Mouse (Mus musculus) forebrain, embryonic 12.5 days (tissue): ENCODE data around the gene Gm40193. TPM values are rescaled to one million over a fixed set of nuclear protein-coding genes. Genes with fewer than 3 reads are reported as not detected.
"Not testable (repeated sequence)": the region's sequence is repeated elsewhere in the genome, so short reads cannot be mapped to it uniquely, and the experiment has no call there.

Experiments used
- ATAC-seq: fragments of 200-750 bp; cut with Nextera tagmentation; 2 replicates; pipeline ENCODE4 v1.8.0; 2017; ENCODE audit warnings: moderate TSS enrichment; ENCODE audit not compliant: low FRiP score
- H3K27ac ChIP-seq: fragments of 300-500 bp; sonication (generic); 2 replicates; pipeline ENCODE4 v1.5.1; 2016; ENCODE audit warnings: mild to moderate bottlenecking
- H3K27me3 ChIP-seq: fragments of 300-500 bp; sonication (generic); 2 replicates; pipeline ENCODE4 v1.6.1; 2016; ENCODE audit warnings: mild to moderate bottlenecking
- H3K36me3 ChIP-seq: fragments of 300-500 bp; sonication (generic); replicated peaks from 2 replicates; pipeline ENCODE4 v1.6.1; 2016; ENCODE audit warnings: mild to moderate bottlenecking
- H3K4me1 ChIP-seq: fragments of 300-500 bp; sonication (generic); 2 replicates; pipeline ENCODE4 v1.6.1; 2016
- H3K4me2 ChIP-seq: fragments of 300-500 bp; sonication (generic); 2 replicates; pipeline ENCODE4 v1.6.1; 2016; ENCODE audit warnings: mild to moderate bottlenecking, moderate library complexity
- H3K4me3 ChIP-seq: fragments of 300-500 bp; sonication (generic); replicated peaks from 2 replicates; pipeline ENCODE4 v1.5.1; 2016; ENCODE audit warnings: mild to moderate bottlenecking
- H3K9ac ChIP-seq: fragments of 300-500 bp; sonication (generic); 2 replicates; pipeline ENCODE4 v1.6.1; 2016; ENCODE audit warnings: mild to moderate bottlenecking
- H3K9me3 ChIP-seq: fragments of 300-500 bp; sonication (generic); 2 replicates; pipeline ENCODE4 v1.6.1; 2016
- WGBS: fragments of 180-500 bp; shearing (Covaris S2); methylation state at CpG from one replicate; pipeline ENCODE4 v1.1.7; 2016; 5-methylcytosine and 5-hydroxymethylcytosine counted together
- polyA plus RNA-seq: library from polyadenylated mRNA; unstranded; fragments of >200 nt; fragmentation: Nextera tagmentation; extraction: Ambion mirVana; gene quantifications from 2 replicates; pipeline ENCODE4 v1.2.1, GENCODE M21; 2016

The Gm40193 gene
- polyA plus RNA-seq, 1 experiment from 2014 or later = not detected

DNA sequence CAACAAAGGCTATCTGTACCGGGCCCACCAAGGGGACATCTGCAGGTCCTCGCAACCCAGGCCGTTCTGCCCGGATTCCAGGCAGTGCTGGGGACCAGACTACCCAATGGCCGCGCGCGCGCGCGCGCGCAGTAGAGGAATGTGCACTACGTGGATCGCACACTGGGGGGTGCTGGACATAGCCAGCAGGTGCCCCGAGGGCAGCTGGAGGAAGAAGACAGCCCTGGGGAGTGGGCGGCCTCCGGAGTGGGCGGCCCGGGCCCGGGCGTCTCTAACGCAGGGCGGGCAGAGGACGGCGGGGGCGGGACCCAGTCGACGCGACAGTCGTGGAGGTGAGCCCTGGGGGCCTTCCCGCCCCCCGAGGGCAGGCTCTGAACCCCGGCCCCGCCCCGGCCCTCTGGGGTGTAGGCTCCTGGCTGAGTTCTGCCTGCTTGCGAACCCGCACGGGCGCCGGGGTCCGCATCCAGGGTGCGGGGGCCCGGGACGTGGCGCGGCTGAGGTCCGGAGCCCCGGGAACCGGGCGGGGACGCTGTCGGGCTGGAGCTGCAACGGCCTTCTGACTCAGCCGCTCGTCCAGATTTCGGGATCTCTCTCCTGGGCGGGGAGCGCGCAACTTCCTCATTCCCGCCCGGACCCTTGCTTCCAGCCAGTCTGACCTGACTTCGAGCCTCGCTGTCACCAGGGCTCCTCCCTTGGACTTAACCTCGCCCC lies 7.3 kb upstream of the Gm40193 start, which contains the start of gene Pld2:
Gene Pld2 (plus strand): TSS at position 188 of the 711 bp plus-strand sequence.
- peak within 1 kb of the TSS; percentile 59 for H3K9ac ChIP-seq
- H3K4me1 ChIP-seq = peaks cover 12% of the 10 kb centered on the region
- H3K9me3 ChIP-seq = no peaks in the 10 kb centered on the region
- ATAC-seq = peak; percentile 74
- no peaks in the 10 kb centered on the region for H3K36me3 ChIP-seq
- WGBS = under 1% methylated on average over 55 of the region's 65 CpGs
- H3K4me2 ChIP-seq = peak within 1 kb of the TSS; percentile 92
- peaks cover 26% of the 10 kb centered on the region for H3K27me3 ChIP-seq
- peak within 1 kb of the TSS; percentile 56 for H3K4me3 ChIP-seq
- H3K27ac ChIP-seq = no peak within 1 kb of the TSS

DNA sequence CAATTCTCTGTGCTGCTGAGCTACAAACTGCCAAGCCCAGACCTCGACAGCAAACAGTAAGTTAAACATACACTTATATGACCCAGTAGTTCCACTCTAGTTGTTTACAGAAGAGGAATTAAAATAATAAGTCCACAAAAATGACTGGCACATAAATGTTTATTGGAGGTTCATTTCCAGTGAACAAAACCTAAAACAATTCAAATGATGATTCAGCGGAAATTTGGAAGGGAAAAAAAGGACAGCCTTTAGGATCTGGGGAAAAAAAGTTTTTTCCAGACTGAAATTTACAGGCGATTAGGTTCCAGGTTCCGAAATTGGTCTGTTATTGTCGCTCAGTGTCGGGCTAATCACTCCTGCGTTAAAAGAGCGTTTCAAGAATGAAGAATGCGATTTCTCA lies 6.7 kb upstream of the Gm40193 start:
- Histone ChIP-seq H3K4me3 (peak overlapping the region; percentile 56), H3K27ac (no peak overlapping the region), H3K9me3 (no peaks in the 10 kb centered on the region), H3K4me1 (peaks cover 12% of the 10 kb centered on the region), H3K36me3 (no peaks in the 10 kb centered on the region), H3K27me3 (peaks cover 26% of the 10 kb centered on the region), H3K4me2 (peak overlapping the region; percentile 92), H3K9ac (peak overlapping the region; percentile 59; the same call in 1 of the 2 replicates)
- 16% methylated on average over 9 of the region's 9 CpGs for WGBS
- no peak for ATAC-seq

- not testable (repeated sequence) for H3K4me2 ChIP-seq, H3K4me1 ChIP-seq, H3K9me3 ChIP-seq, ATAC-seq, H3K27me3 ChIP-seq, H3K27ac ChIP-seq, H3K4me3 ChIP-seq, H3K9ac ChIP-seq
- WGBS = 86% methylated on average over 2 of the region's 2 CpGs
- H3K36me3 ChIP-seq = peaks cover 35% of the 10 kb centered on the region
These were observed 1.7 kb downstream of the Gm40193 start for GRCm38 (mm10) chr11:70531065-70531464.

DNA sequence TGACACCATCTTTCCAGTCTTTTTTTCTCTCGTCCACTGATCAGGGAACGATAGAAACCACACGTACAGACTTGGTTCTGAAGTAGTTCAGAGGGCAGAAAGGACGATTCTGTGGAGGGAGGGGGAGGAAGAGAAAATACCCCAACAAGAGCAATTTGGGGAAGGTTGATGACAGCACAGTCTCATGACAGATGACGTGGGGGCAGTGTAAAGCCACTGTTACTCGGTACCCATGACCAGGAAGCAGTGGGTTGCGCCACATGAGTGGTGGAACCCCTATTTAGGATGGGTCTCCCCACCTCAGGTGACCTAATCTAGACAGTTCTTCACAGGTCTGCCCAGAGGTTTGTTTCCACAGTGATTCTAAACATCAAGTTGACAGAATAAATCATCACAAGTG lies 4.1 kb downstream of the Gm40193 start:
- no peak for ATAC-seq
- no peak overlapping the region for H3K4me3 ChIP-seq

GRCm38 (mm10) chr11:70526211-70526610 lies 6.5 kb downstream of the Gm40193 start:
- H3K4me3 ChIP-seq = peak overlapping the region; percentile 72
- peaks cover 35% of the 10 kb centered on the region for H3K36me3 ChIP-seq
- H3K9ac ChIP-seq = peak overlapping the region; percentile 81
- peak overlapping the region; percentile 84 for H3K4me2 ChIP-seq
- ATAC-seq = no peak
- 90% methylated on average over 12 of the region's 12 CpGs for WGBS
- peaks cover 11% of the 10 kb centered on the region for H3K4me1 ChIP-seq
- H3K27me3 ChIP-seq = no peaks in the 10 kb centered on the region
- no peak overlapping the region for H3K27ac ChIP-seq
- no peaks in the 10 kb centered on the region for H3K9me3 ChIP-seq

More for the DNA sequence above, 4.1 kb downstream of the Gm40193 start:
- 90% methylated on average over 7 of the region's 7 CpGs for WGBS
- H3K9ac ChIP-seq = no peak overlapping the region
- no peak overlapping the region for H3K4me2 ChIP-seq
- H3K27ac ChIP-seq = no peak overlapping the region
- peaks cover 11% of the 10 kb centered on the region for H3K4me1 ChIP-seq
- H3K36me3 ChIP-seq = peaks cover 35% of the 10 kb centered on the region
- H3K27me3 ChIP-seq = no peaks in the 10 kb centered on the region; the same call in 1 of the 2 replicates
- H3K9me3 ChIP-seq = no peaks in the 10 kb centered on the region

GRCm38 (mm10) chr11:70525726-70526125 lies 7.0 kb downstream of the Gm40193 start:
- H3K27ac ChIP-seq = no peak overlapping the region
- peak; percentile 52; the same call in 1 of the 2 replicates for ATAC-seq
- H3K4me2 ChIP-seq = peak overlapping the region; percentile 84
- no peaks in the 10 kb centered on the region for H3K9me3 ChIP-seq
- peak overlapping the region; percentile 72 for H3K4me3 ChIP-seq
- no peaks in the 10 kb centered on the region for H3K27me3 ChIP-seq
- WGBS = 2% methylated on average over 12 of the region's 12 CpGs
- peaks cover 11% of the 10 kb centered on the region for H3K4me1 ChIP-seq
- H3K36me3 ChIP-seq = peaks cover 35% of the 10 kb centered on the region
- H3K9ac ChIP-seq = peak overlapping the region; percentile 81

DNA sequence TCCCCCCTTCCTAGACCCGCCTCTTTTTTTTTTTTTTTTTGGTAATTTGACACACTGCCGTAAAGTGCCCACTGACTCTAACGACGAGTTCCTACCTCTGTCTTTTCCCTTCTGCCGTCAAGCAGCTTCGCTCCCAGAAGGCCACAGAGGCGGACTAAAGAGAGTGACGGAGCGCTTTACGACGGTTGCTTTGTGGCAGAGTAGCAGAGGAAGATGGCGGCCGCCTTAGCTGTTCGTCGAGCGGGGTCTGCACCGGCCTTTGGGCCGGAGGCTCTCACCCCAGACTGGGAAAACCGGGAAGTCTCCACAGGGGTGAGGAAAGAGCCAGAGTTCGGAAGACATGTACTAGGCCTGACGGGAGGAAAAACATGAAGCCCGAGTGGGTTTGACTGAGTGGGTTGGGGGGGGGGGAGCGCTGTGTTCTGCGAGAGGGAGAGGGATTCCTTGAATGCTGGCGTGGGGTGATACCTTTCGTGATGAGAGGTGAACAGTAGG lies 7.5 kb downstream of the Gm40193 start, which contains the start of gene Psmb6:
Gene Psmb6 (plus strand): TSS at position 184 of the 495 bp plus-strand sequence.
- Histone ChIP-seq H3K4me3 (peak within 1 kb of the TSS; percentile 72), H3K36me3 (peaks cover 35% of the 10 kb centered on the region), H3K4me1 (peaks cover 15% of the 10 kb centered on the region), H3K27me3 (no peaks in the 10 kb centered on the region), H3K4me2 (peak within 1 kb of the TSS; percentile 84), H3K9me3 (no peaks in the 10 kb centered on the region), H3K9ac (peak within 1 kb of the TSS; percentile 81), H3K27ac (no peak within 1 kb of the TSS)
- peak; percentile 93 for ATAC-seq
- under 1% methylated on average over 26 of the region's 26 CpGs for WGBS

DNA sequence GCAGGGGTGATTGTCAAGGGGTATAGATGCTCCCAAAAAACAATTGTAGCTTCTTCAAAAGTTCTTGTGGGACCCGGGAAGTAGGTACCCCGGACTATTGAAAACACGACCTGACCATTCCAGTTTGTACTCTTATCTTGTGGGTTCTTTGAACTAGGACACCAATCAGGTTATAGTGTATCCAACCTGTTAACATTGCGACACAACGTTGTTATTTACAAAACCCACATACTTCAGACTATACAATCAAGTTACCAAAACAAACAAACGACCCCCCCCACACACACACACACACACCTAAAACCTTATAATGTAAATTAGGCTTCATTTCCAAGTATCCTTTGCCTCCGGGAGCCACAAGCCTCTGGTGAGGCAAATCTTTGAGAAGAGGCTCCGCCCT lies 8.0 kb downstream of the Gm40193 start:
- Histone ChIP-seq H3K4me2 (peak overlapping the region; percentile 53), H3K9ac (0 out of 2 replicates have a peak overlapping the region, but pooled peaks have one; percentile 33), H3K4me1 (peaks cover 19% of the 10 kb centered on the region), H3K36me3 (peaks cover 35% of the 10 kb centered on the region), H3K9me3 (no peaks in the 10 kb centered on the region), H3K27me3 (peaks cover 3% of the 10 kb centered on the region), H3K27ac (no peak overlapping the region), H3K4me3 (peak overlapping the region; percentile 72)
- ATAC-seq = no peak; the same call in 1 of the 2 replicates
- WGBS = 9% methylated on average over 8 of the region's 8 CpGs

DNA sequence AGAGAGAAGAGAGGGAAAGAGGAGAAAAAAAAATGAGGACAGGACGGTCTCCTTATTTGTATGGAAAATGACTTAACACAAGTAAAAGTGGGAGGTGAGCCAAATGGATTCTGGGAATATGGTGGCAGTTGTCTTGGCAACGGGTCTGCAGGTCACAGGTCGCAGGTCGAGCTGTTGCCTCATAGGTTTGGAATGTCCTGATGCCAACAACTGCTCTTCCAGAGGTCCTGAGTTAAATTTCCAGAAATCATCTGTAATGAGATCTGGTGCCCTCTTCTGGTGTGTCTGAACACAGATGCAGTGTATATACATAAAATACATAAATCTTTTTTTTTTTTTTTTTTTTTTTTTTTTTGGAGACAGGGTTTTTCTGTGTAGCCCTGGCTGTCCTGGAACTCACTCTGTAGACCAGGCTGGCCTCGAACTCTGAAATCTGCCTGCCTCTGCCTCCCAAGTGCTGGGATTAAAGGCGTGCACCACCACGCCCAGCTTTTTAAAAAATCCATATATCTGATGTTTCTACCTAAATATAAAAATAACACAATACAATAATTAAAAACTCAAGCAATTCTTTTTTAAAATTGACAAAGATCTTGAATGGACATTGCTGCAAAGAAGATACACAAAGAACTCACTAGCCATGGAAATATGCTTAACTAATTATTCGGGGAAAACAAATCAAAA lies 9.3 kb downstream of the Gm40193 start:
- peaks cover 14% of the 10 kb centered on the region for H3K27me3 ChIP-seq
- H3K4me2 ChIP-seq, H3K27ac ChIP-seq, H3K4me3 ChIP-seq, H3K9me3 ChIP-seq, H3K9ac ChIP-seq, ATAC-seq: not testable (repeated sequence)
- H3K4me1 ChIP-seq = peaks cover 20% of the 10 kb centered on the region
- peaks cover 23% of the 10 kb centered on the region for H3K36me3 ChIP-seq
- WGBS = 88% methylated on average over 8 of the region's 8 CpGs

DNA sequence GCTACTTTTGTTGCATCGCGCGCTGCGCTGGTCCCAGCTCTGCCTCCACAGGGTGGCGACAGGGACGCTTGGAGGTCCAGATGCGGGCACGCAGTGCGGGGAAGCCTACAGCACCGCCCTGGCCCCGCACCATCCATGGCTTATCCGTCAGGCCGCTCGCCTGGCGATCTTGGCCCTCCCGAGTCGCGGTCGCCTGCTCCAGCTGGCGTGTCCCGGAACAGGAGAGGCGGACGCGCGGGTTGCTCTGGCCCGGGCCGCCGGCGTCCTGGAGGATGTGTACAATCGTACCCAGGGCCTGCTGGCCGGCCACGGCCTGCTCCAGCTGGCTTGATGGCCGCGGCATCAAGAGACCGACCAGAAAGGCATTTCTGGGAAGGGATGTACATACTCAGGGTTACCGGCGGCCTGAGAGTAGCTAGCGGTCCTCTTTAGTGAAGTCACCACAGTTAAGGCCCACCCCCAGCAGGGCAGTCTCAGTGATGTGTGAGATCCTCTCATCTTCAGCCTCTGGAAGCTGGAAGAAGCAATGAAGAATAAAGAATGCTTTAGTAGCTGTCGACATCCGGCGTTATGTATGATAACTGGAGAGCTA lies 12.5 kb downstream of the Gm40193 start:
- Histone ChIP-seq H3K36me3 (no peaks in the 10 kb centered on the region), H3K4me2 (peak overlapping the region; percentile 43), H3K4me1 (peaks cover 9% of the 10 kb centered on the region), H3K27me3 (peaks cover 14% of the 10 kb centered on the region), H3K9ac (peak overlapping the region; percentile 48), H3K27ac (no peak overlapping the region), H3K4me3 (peak overlapping the region; percentile 18), H3K9me3 (no peaks in the 10 kb centered on the region)
- ATAC-seq = no peak; the same call in 1 of the 2 replicates
- WGBS = 16% methylated on average over 41 of the region's 41 CpGs

DNA sequence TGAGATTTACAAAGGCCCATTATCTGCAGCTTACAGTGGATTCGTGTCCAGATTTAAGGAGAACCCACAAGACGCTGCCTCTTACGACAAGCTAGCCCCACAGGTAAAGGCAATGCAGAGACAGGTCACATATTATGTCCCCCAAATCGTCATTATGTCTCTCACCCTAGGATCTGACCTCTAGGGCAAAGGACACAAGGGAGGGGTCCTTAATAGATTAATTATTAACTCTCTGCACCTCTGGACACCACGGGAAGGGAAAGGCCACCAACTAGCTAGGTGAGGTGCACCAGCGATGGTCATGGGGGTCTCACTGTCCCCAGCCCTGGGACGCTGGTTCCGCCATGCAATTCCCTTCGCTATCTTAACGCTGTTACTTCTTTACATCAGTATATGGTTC lies 13.8 kb downstream of the Gm40193 start, which contains the start of gene Gltpd2:
Gene Gltpd2 (plus strand): TSS at position 274 of the 400 bp plus-strand sequence.
- H3K36me3 ChIP-seq = no peaks in the 10 kb centered on the region
- peak within 1 kb of the TSS; percentile 48 for H3K9ac ChIP-seq
- H3K4me2 ChIP-seq = peak within 1 kb of the TSS; percentile 43
- no peak within 1 kb of the TSS for H3K27ac ChIP-seq
- 79% methylated on average over 10 of the region's 10 CpGs for WGBS
- no peaks in the 10 kb centered on the region for H3K9me3 ChIP-seq
- ATAC-seq = no peak
- H3K27me3 ChIP-seq = peaks cover 14% of the 10 kb centered on the region
- H3K4me3 ChIP-seq = peak within 1 kb of the TSS; percentile 18
- peaks cover 9% of the 10 kb centered on the region for H3K4me1 ChIP-seq

DNA sequence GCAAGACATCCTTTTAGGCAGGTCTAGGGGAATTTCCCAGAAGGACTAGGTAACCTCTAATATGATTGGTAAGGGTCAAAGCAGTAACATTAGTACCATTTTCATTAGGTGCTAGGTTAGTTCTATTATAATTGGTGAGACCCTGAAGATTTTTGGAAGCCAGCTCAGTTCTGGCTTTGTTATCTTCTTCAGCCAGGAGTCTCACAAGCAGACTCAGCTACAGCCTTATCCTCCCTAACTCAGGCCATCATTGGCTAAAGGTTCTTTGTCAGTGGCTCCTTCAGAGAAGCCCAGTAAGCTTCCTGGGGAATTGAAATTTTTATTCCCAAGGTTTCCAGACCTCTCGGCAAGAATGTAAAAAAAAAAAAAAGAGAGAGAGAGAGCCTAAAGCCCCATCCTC lies 14.3 kb downstream of the Gm40193 start:
- H3K4me1 ChIP-seq = peaks cover 9% of the 10 kb centered on the region
- WGBS = 67% methylated on average over 1 of the region's 1 CpGs
- no peaks in the 10 kb centered on the region for H3K36me3 ChIP-seq
- no peak overlapping the region for H3K4me3 ChIP-seq
- no peak overlapping the region for H3K4me2 ChIP-seq
- ATAC-seq = no peak
- H3K9ac ChIP-seq = no peak overlapping the region
- H3K27me3 ChIP-seq = peaks cover 16% of the 10 kb centered on the region
- no peaks in the 10 kb centered on the region for H3K9me3 ChIP-seq
- H3K27ac ChIP-seq = no peak overlapping the region
